Mouse (Mus musculus): ENCODE results near the gene Grin2a. TPM values are rescaled to one million over a fixed set of nuclear protein-coding genes. Genes with fewer than 3 reads are reported as not detected.

Gene Grin2a
- polyA plus RNA-seq, 1 experiment from 2014 or later = not detected

GRCm38 (mm10) chr16:10005606-10006005 is 10.2 kb upstream of the Grin2a start:
- Histone ChIP-seq H3K4me3 (ENCODE audit: low read depth, low read length) (no peak overlapping the region), H3K4me2 (ENCODE audit: low read depth, low read length) (no peak overlapping the region), H3K27me3 (ENCODE audit: insufficient read depth, low read length) (no peaks in the 10 kb centered on the region), H3K9me3 (ENCODE audit: low read length) (no peaks in the 10 kb centered on the region), H3K9ac (replicated peaks) (no peak overlapping the region), H3K27ac (ENCODE audit: low read depth) (no peak overlapping the region), H3K36me3 (replicated peaks; ENCODE audit: insufficient read depth, low read length) (no peaks in the 10 kb centered on the region), H3K4me1 (ENCODE audit: insufficient read depth) (no peaks in the 10 kb centered on the region)
- ATAC-seq = no peak
- DNase-seq = no peak
- TF ChIP-seq CTCF (IDR thresholded peaks at IDR 0.05; ENCODE audit: low read depth) = no peak
- no peak for TF ChIP-seq EP300 (IDR thresholded peaks at IDR 0.05; ENCODE audit: low read depth)
- WGBS (ENCODE audit: insufficient replicate concordance) = 67% methylated on average over 5 of the region's 5 CpGs

GRCm38 (mm10) chr16:10004096-10004495 is 8.7 kb upstream of the Grin2a start:
- Histone ChIP-seq H3K9ac (replicated peaks) (no peak overlapping the region), H3K4me2 (ENCODE audit: low read depth, low read length) (no peak overlapping the region), H3K4me3 (ENCODE audit: low read depth, low read length) (no peak overlapping the region), H3K9me3 (ENCODE audit: low read length) (no peaks in the 10 kb centered on the region), H3K4me1 (ENCODE audit: insufficient read depth) (no peaks in the 10 kb centered on the region), H3K27me3 (ENCODE audit: insufficient read depth, low read length) (no peaks in the 10 kb centered on the region), H3K36me3 (replicated peaks; ENCODE audit: insufficient read depth, low read length) (no peaks in the 10 kb centered on the region), H3K27ac (ENCODE audit: low read depth) (no peak overlapping the region)
- 79% methylated on average over 4 of the region's 4 CpGs for WGBS (ENCODE audit: insufficient replicate concordance)
- no peak for TF ChIP-seq EP300 (IDR thresholded peaks at IDR 0.05; ENCODE audit: low read depth)
- no peak for TF ChIP-seq CTCF (IDR thresholded peaks at IDR 0.05; ENCODE audit: low read depth)
- DNase-seq (no peak), ATAC-seq (no peak)

- WGBS (ENCODE audit: insufficient replicate concordance) = 54% methylated on average over 1 of the region's 1 CpGs
- no peak for ATAC-seq
- Histone ChIP-seq H3K9me3 (ENCODE audit: low read length) (no peaks in the 10 kb centered on the region), H3K9ac (replicated peaks) (no peak overlapping the region), H3K4me3 (ENCODE audit: low read depth, low read length) (no peak overlapping the region), H3K4me1 (ENCODE audit: insufficient read depth) (no peaks in the 10 kb centered on the region), H3K27ac (ENCODE audit: low read depth) (no peak overlapping the region), H3K36me3 (replicated peaks; ENCODE audit: insufficient read depth, low read length) (no peaks in the 10 kb centered on the region), H3K4me2 (ENCODE audit: low read depth, low read length) (no peak overlapping the region), H3K27me3 (ENCODE audit: insufficient read depth, low read length) (no peaks in the 10 kb centered on the region)
- TF ChIP-seq CTCF (IDR thresholded peaks at IDR 0.05; ENCODE audit: low read depth) (no peak), EP300 (IDR thresholded peaks at IDR 0.05; ENCODE audit: low read depth) (no peak)
- DNase-seq = no peak
Measured at GRCm38 (mm10) chr16:10003001-10003400, 7.6 kb upstream of the Grin2a start.

GRCm38 (mm10) chr16:10001601-10002000 is 6.2 kb upstream of the Grin2a start:
- no peak for ATAC-seq
- Histone ChIP-seq H3K9me3 (ENCODE audit: low read length) (no peaks in the 10 kb centered on the region), H3K4me2 (ENCODE audit: low read depth, low read length) (no peak overlapping the region), H3K4me1 (ENCODE audit: insufficient read depth) (no peaks in the 10 kb centered on the region), H3K27ac (ENCODE audit: low read depth) (no peak overlapping the region), H3K9ac (replicated peaks) (no peak overlapping the region), H3K4me3 (ENCODE audit: low read depth, low read length) (no peak overlapping the region), H3K36me3 (replicated peaks; ENCODE audit: insufficient read depth, low read length) (no peaks in the 10 kb centered on the region), H3K27me3 (ENCODE audit: insufficient read depth, low read length) (peaks cover 3% of the 10 kb centered on the region; the same call in 1 of the 2 replicates)
- no peak for TF ChIP-seq EP300 (IDR thresholded peaks at IDR 0.05; ENCODE audit: low read depth)
- no peak for TF ChIP-seq CTCF (IDR thresholded peaks at IDR 0.05; ENCODE audit: low read depth)
- WGBS (ENCODE audit: insufficient replicate concordance) = 50% methylated on average over 1 of the region's 1 CpGs
- no peak for DNase-seq

GRCm38 (mm10) chr16:9999926-10000325 is 4.6 kb upstream of the Grin2a start:
- 52% methylated on average over 5 of the region's 5 CpGs for WGBS (ENCODE audit: insufficient replicate concordance)
- Histone ChIP-seq H3K4me2 (ENCODE audit: low read depth, low read length) (no peak overlapping the region), H3K4me1 (ENCODE audit: insufficient read depth) (no peaks in the 10 kb centered on the region), H3K27me3 (ENCODE audit: insufficient read depth, low read length) (peaks cover 17% of the 10 kb centered on the region), H3K9me3 (ENCODE audit: low read length) (no peaks in the 10 kb centered on the region), H3K36me3 (replicated peaks; ENCODE audit: insufficient read depth, low read length) (no peaks in the 10 kb centered on the region), H3K9ac (replicated peaks) (no peak overlapping the region), H3K27ac (ENCODE audit: low read depth) (no peak overlapping the region), H3K4me3 (ENCODE audit: low read depth, low read length) (no peak overlapping the region)
- no peak for DNase-seq
- TF ChIP-seq EP300 (IDR thresholded peaks at IDR 0.05; ENCODE audit: low read depth) (no peak), CTCF (IDR thresholded peaks at IDR 0.05; ENCODE audit: low read depth) (no peak)
- ATAC-seq = no peak

- TF ChIP-seq EP300 (IDR thresholded peaks at IDR 0.05; ENCODE audit: low read depth) (no peak), CTCF (IDR thresholded peaks at IDR 0.05; ENCODE audit: low read depth) (peak; percentile 23)
- H3K27ac ChIP-seq (ENCODE audit: low read depth) = no peak overlapping the region
- no peaks in the 10 kb centered on the region for H3K36me3 ChIP-seq (replicated peaks; ENCODE audit: insufficient read depth, low read length)
- H3K9me3 ChIP-seq (ENCODE audit: low read length) = no peaks in the 10 kb centered on the region
- ATAC-seq = no peak
- DNase-seq = no peak
- H3K4me3 ChIP-seq (ENCODE audit: low read depth, low read length) = no peak overlapping the region
- H3K27me3 ChIP-seq (ENCODE audit: insufficient read depth, low read length) = peaks cover 37% of the 10 kb centered on the region
- no peak overlapping the region for H3K4me2 ChIP-seq (ENCODE audit: low read depth, low read length)
- H3K4me1 ChIP-seq (ENCODE audit: insufficient read depth) = no peaks in the 10 kb centered on the region
- H3K9ac ChIP-seq (replicated peaks) = no peak overlapping the region
Measured at GRCm38 (mm10) chr16:9997931-9998330, 2.6 kb upstream of the Grin2a start.

- Histone ChIP-seq H3K4me2 (ENCODE audit: low read depth, low read length) (no peak overlapping the region), H3K9me3 (ENCODE audit: low read length) (no peaks in the 10 kb centered on the region), H3K27me3 (ENCODE audit: insufficient read depth, low read length) (peaks cover 49% of the 10 kb centered on the region), H3K27ac (ENCODE audit: low read depth) (no peak overlapping the region), H3K4me3 (ENCODE audit: low read depth, low read length) (no peak overlapping the region), H3K36me3 (replicated peaks; ENCODE audit: insufficient read depth, low read length) (no peaks in the 10 kb centered on the region), H3K4me1 (ENCODE audit: insufficient read depth) (no peaks in the 10 kb centered on the region), H3K9ac (replicated peaks) (no peak overlapping the region)
- WGBS (ENCODE audit: insufficient replicate concordance) = 29% methylated on average over 13 of the region's 13 CpGs
- ATAC-seq = no peak
- TF ChIP-seq EP300 (IDR thresholded peaks at IDR 0.05; ENCODE audit: low read depth) = no peak
- no peak for TF ChIP-seq CTCF (IDR thresholded peaks at IDR 0.05; ENCODE audit: low read depth)
- no peak for DNase-seq
Measured at GRCm38 (mm10) chr16:9995814-9996210, 452 bp upstream of the Grin2a start.
